Mouse (Mus musculus) kidney, adult 2 months (tissue): ENCODE data around the gene Aip. TPM values are rescaled to one million over a fixed set of nuclear protein-coding genes. Genes with fewer than 3 reads are reported as not detected.

Experiments
- DNase-seq: peaks from one replicate; pipeline ENCODE4 v3.0.0; 2021
- H3K27ac ChIP-seq: fragments of 200-500 bp; 2 replicates; pipeline ENCODE4 v1.5.1; 2012; ENCODE audit warnings: low read depth, low read length, control low read depth, inconsistent platforms; ENCODE audit not compliant: insufficient read depth
- H3K27me3 ChIP-seq: fragments of 200-500 bp; replicated peaks from 2 replicates; pipeline ENCODE4 v1.6.1; 2012; ENCODE audit warnings: mild to moderate bottlenecking, moderate library complexity, low read length, inconsistent platforms; ENCODE audit not compliant: control insufficient read depth, insufficient read depth
- H3K36me3 ChIP-seq: fragments of 200-500 bp; 2 replicates; pipeline ENCODE4 v1.6.1; 2012; ENCODE audit warnings: mild to moderate bottlenecking, moderate library complexity, low read length, inconsistent platforms; ENCODE audit not compliant: control insufficient read depth, insufficient read depth
- H3K4me1 ChIP-seq: fragments of 200-500 bp; 2 replicates; pipeline ENCODE4 v1.6.1; 2011; ENCODE audit warnings: low read length; ENCODE audit not compliant: control insufficient read depth, insufficient read depth
- H3K4me3 ChIP-seq: fragments of 200-500 bp; 2 replicates; pipeline ENCODE4 v1.5.1; 2011; ENCODE audit warnings: mild to moderate bottlenecking, low read depth, low read length, control low read depth; ENCODE audit not compliant: insufficient read depth
- CTCF ChIP-seq: fragments of 200-500 bp; conservative IDR thresholded peaks from 2 replicates; pipeline ENCODE4 v1.5.1; 2011; ENCODE audit warnings: low read depth, mild to moderate bottlenecking, control low read depth, low read length, moderate library complexity, mixed read lengths; ENCODE audit not compliant: insufficient read depth, insufficient read length
- POLR2A ChIP-seq: fragments of 200-500 bp; IDR thresholded peaks from one replicate; pipeline ENCODE4 v1.6.1; 2011; ENCODE audit warnings: low read depth, low read length, control low read depth
- WGBS: fragments of 180-500 bp; shearing (Covaris S2); methylation state at CpG from one replicate; pipeline ENCODE4 v1.1.7; 2018; 5-methylcytosine and 5-hydroxymethylcytosine counted together
- polyA plus RNA-seq: library from polyadenylated mRNA; depleted of rRNA; stranded (reverse); fragments of >200 nt; gene quantifications from 2 replicates; pipeline ENCODE4 v1.2.3, GENCODE M21; 2012

Gene Aip
- polyA plus RNA-seq, 1 experiment: 96.2 TPM

DNA sequence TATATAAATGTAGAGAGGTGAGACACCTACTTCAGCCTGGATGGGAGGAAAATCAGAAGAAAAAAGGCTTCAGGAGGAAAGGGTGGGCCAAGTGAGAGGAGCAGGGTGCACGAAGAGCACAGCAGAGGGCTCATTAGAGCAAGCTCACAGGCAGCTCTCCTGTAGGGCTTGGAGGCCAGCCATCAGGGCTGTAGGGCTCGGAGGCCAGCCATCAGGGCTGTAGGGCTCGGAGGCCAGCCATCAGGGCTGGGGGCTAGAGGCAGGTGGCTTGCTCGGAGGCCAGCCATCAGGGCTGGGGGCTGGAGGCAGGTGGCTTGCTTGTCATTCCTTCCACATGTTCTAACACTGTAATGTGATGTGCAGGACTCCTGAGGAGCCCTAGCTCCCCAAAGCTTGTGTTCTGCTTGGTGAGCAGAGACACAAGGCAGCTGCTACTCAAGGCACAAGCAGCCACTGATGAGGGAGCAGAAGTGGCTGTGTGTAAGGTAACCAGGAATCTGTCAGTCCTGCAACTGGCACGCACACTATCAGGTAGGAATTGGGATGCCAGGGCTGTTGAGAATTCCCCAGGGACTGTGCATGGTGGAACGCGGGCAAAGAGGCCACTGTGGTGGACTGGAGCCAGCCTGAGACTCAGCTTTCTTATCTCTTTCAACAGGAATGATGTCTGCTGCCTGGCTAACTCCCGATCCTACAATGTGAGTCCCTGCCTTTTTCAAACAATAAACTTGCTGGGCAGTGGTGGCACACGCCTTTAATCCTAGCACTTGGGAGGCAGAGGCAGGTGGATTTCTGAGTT, 41.2 kb upstream of the Aip start:
- no peak for DNase-seq
- H3K27ac ChIP-seq: no peak overlapping the region
- no peak overlapping the region for H3K4me3 ChIP-seq
- no peak for TF ChIP-seq POLR2A
- H3K27me3 ChIP-seq: no peaks in the 10 kb centered on the region
- WGBS: 88% methylated on average over 9 of the region's 9 CpGs
- H3K36me3 ChIP-seq: no peaks in the 10 kb centered on the region
- H3K4me1 ChIP-seq: peaks cover 13% of the 10 kb centered on the region; the same call in 1 of the 2 replicates

DNA sequence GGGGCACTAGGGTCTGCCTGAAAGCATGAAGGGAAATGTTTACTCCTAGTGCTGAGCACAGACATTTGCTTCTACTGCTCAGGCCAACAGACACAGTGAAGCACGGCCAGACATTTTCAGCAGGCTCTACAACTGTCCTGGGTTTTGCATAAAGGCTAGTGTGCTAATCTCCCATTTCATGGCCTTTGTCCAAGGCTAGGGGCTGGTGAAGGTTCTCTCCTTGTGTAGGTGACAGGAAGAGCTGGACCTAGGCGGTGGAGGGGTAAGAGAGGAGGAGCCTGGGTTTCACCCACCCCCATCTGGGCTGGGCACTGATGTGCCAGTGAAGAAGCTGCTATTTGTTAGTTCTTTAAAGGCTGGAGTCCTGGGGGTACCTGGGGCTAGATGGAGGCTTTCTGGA, 39.1 kb upstream of the Aip start:
- H3K4me3 ChIP-seq: no peak overlapping the region
- no peak for DNase-seq
- no peak overlapping the region for H3K27ac ChIP-seq
- H3K4me1 ChIP-seq: peaks cover 7% of the 10 kb centered on the region; the same call in 1 of the 2 replicates
- no peaks in the 10 kb centered on the region for H3K27me3 ChIP-seq
- 76% methylated on average over 2 of the region's 2 CpGs for WGBS
- H3K36me3 ChIP-seq: no peaks in the 10 kb centered on the region
- TF ChIP-seq CTCF: no peak
- TF ChIP-seq POLR2A: no peak

DNA sequence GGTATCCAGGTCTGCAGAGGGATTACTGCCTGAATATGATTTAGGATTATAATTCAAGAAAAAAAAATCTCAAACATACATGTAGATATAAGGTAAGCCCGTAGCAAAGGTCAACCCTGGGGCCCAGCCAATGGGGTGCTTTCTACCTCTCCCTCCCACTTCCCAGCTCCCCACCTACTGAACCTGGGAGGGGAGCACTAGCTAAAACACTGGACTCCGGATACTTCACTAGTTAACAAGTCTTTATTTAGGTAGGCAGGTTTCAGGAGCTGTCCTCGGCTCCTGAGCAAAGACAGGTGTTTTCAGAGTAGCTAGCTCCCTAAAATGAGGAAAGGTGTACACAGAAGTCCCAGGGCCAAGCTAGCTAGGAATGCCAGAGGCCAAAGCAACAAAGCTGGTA, 38.4 kb upstream of the Aip start:
- H3K27ac ChIP-seq: no peak overlapping the region
- no peaks in the 10 kb centered on the region for H3K36me3 ChIP-seq
- H3K27me3 ChIP-seq: no peaks in the 10 kb centered on the region
- H3K4me1 ChIP-seq: peaks cover 7% of the 10 kb centered on the region; the same call in 1 of the 2 replicates
- TF ChIP-seq POLR2A: no peak
- no peak for TF ChIP-seq CTCF
- WGBS: 74% methylated on average over 3 of the region's 3 CpGs
- no peak overlapping the region for H3K4me3 ChIP-seq
- no peak for DNase-seq

- H3K4me1 ChIP-seq: peaks cover 7% of the 10 kb centered on the region; the same call in 1 of the 2 replicates
- TF ChIP-seq POLR2A (no peak), CTCF (no peak)
- DNase-seq: no peak
- H3K36me3 ChIP-seq: no peaks in the 10 kb centered on the region
- no peak overlapping the region for H3K27ac ChIP-seq
- 33% methylated on average over 4 of the region's 4 CpGs for WGBS
- peak overlapping the region; percentile 81 for H3K4me3 ChIP-seq
- no peaks in the 10 kb centered on the region for H3K27me3 ChIP-seq
Observed at GRCm38 (mm10) chr19:4163543-4163887, 37.9 kb upstream of the Aip start.

- TF ChIP-seq CTCF (no peak), POLR2A (peak; percentile 51)
- WGBS: 7% methylated on average over 42 of the region's 42 CpGs
- H3K27me3 ChIP-seq: no peaks in the 10 kb centered on the region
- H3K36me3 ChIP-seq: no peaks in the 10 kb centered on the region
- no peak within 1 kb of the TSS for H3K27ac ChIP-seq
- H3K4me3 ChIP-seq: peak within 1 kb of the TSS; percentile 81
- DNase-seq: peak; percentile 98
- peaks cover 7% of the 10 kb centered on the region; the same call in 1 of the 2 replicates for H3K4me1 ChIP-seq
Observed at GRCm38 (mm10) chr19:4162646-4163542, 37.2 kb upstream of the Aip start, which contains the start of gene Rps6kb2. TSS of gene Rps6kb2 (minus strand) at chr19:4163354.

DNA sequence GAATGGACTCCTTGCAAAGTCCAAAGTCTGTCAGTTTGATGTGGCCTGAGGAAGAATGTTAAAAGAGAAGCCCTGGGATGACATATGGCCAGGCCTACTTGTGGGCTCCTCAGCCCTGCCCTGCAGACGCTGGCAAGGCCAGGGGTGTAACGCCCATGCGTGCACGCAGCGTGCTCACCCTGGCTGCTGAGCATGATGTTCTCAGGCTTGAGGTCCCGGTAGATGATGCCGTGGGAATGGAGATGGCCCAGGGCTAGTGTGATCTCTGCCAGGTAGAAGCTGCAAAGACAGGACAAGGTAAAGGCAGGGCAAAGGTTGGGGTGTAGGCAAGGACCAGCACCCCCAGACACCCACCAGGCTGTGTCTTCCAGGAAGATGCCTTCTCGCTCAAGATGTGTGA, 33.4 kb upstream of the Aip start:
- 95% methylated on average over 8 of the region's 8 CpGs for WGBS

DNA sequence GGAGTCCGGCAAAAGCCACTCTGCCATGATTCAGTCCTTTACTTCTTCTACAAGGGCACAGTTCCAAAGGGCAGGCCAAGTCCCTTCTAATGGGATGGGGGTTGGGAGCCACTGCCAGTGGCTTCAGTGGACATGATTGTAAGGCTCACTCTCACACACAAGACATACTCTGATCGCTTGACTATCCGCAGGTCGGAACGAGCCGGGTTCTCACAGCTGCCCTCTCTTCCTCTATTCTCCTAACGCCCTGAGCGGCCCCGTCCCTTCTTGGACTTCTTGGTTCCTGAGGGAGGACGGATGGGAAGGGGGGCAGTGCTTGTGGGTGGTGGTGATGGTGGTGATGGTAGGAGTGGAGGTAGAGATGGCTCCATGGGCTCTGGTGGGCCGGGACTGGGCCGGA, 31.1 kb upstream of the Aip start:
- Histone ChIP-seq H3K27ac (no peak overlapping the region), H3K36me3 (no peaks in the 10 kb centered on the region), H3K4me1 (no peaks in the 10 kb centered on the region), H3K4me3 (no peak overlapping the region), H3K27me3 (no peaks in the 10 kb centered on the region)
- WGBS: 75% methylated on average over 12 of the region's 12 CpGs
- TF ChIP-seq CTCF: no peak
- TF ChIP-seq POLR2A: no peak
- no peak for DNase-seq

More for the DNA sequence above, 33.4 kb upstream of the Aip start:
- no peak for TF ChIP-seq CTCF
- TF ChIP-seq POLR2A: no peak
- Histone ChIP-seq H3K27ac (no peak overlapping the region), H3K36me3 (no peaks in the 10 kb centered on the region), H3K27me3 (no peaks in the 10 kb centered on the region), H3K4me3 (no peak overlapping the region), H3K4me1 (peaks cover 7% of the 10 kb centered on the region; the same call in 1 of the 2 replicates)
- DNase-seq: no peak
